17 mouse cellular contexts compared by ENCODE assay signal in the genomic region with DNA sequence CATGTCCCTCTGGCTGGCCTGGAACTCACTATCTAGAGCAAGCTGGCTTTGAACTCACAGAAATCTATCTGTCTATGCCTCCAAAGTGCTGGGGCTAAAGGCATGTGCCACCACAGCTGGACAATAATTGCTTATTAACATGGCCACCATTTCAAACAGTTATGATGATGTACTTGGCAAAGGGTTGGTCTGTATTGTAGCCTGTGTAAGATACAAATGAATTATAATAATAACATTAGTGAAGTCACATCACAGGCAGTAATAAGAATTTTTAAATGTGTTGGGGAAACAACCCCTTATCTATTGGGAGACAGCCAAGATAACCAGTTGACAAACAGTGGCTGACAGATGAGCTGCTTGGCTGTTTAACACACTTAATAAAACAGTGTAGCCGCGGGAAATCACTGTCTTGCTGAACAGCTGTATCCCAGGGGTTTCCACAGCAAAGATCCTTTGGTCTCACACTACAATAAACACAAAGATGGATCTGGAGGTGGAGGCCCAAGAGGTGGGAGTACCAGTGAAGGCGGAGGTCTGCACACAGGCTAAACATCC.
"Had no signal": no experiment of that assay in that cellular context is flagged by ENCODE, and none has a peak within 500 bp of the region (broad histone marks: within the 10 kb centered on the region; RNA-seq: fewer than 3 reads in every experiment).

No protein-coding gene starts in this region.

- H3K27me3 ChIP-seq: liver, embryonic 13.5 days; liver, embryonic 15.5 days; megakaryocyte, embryonic 14.5 days; midbrain, embryonic 13.5 days; midbrain, embryonic 15.5 days; stomach, embryonic 15.5 days had no signal

- H3K9me3 ChIP-seq: liver, embryonic 13.5 days; liver, embryonic 15.5 days; megakaryocyte, embryonic 14.5 days; midbrain, embryonic 13.5 days; midbrain, embryonic 15.5 days; neural tube, embryonic 12.5 days; stomach, embryonic 15.5 days had no signal

- H3K4me2 ChIP-seq: liver, embryonic 11.5 days; liver, embryonic 13.5 days; liver, embryonic 15.5 days; midbrain, embryonic 11.5 days; midbrain, embryonic 13.5 days; midbrain, embryonic 15.5 days; neural tube, embryonic 12.5 days; stomach, embryonic 15.5 days had no signal

- H3K4me1 ChIP-seq: liver, embryonic 13.5 days; liver, embryonic 15.5 days; megakaryocyte, embryonic 14.5 days; stomach, embryonic 15.5 days had no signal

- H3K4me3 ChIP-seq: liver, embryonic 13.5 days; liver, embryonic 15.5 days; megakaryocyte, embryonic 14.5 days; midbrain, embryonic 13.5 days; midbrain, embryonic 15.5 days; neural tube, embryonic 12.5 days; stomach, embryonic 15.5 days had no signal

- H3K9ac ChIP-seq: liver, embryonic 13.5 days; liver, embryonic 15.5 days; liver, postnatal 0 days; midbrain, embryonic 13.5 days; midbrain, embryonic 15.5 days; neural tube, embryonic 12.5 days; stomach, embryonic 15.5 days had no signal

- H3K36me3 ChIP-seq: liver, embryonic 13.5 days; liver, embryonic 15.5 days; midbrain, embryonic 13.5 days; midbrain, embryonic 15.5 days; neural tube, embryonic 12.5 days; stomach, embryonic 15.5 days had no signal

- H3K27ac ChIP-seq: liver, embryonic 13.5 days; liver, embryonic 15.5 days; macrophage; midbrain, embryonic 13.5 days; neural tube, embryonic 12.5 days; stomach, embryonic 15.5 days; stomach, postnatal 0 days had no signal

- ATAC-seq: liver, postnatal 0 days; midbrain, embryonic 13.5 days; midbrain, embryonic 15.5 days had no signal

- DNase-seq: liver; liver, embryonic 13.5 days; liver, postnatal 0 days; right cerebral cortex, postnatal 14 days; thymus, adult 2 months; thymus, postnatal 25 days; thymus, postnatal 4 days had no signal
